Mouse (Mus musculus): ENCODE results near the gene Fam193a. TPM values are rescaled to one million over a fixed set of nuclear protein-coding genes. Genes with fewer than 3 reads are reported as not detected.

Fam193a gene
- polyA plus RNA-seq, 1 experiment from 2014 or later: 24.1 TPM

- peaks cover 19% of the 10 kb centered on the region for H3K4me1 ChIP-seq (ENCODE audit: control insufficient read depth, insufficient read depth, low read length)
- no peak for ATAC-seq (ENCODE audit: low read depth)
- H3K9me3 ChIP-seq (ENCODE audit: control insufficient read depth, low read length): no peaks in the 10 kb centered on the region
- WGBS: 35% methylated on average over 8 of the region's 8 CpGs
- H3K9ac ChIP-seq (replicated peaks; ENCODE audit: low read depth, low read length): peak overlapping the region; percentile 98
- no peaks in the 10 kb centered on the region for H3K27me3 ChIP-seq (ENCODE audit: control insufficient read depth, insufficient read depth, low read length)
- no peak overlapping the region for H3K27ac ChIP-seq (ENCODE audit: low read depth, low read length)
- H3K4me3 ChIP-seq (ENCODE audit: low read depth, low read length): peak overlapping the region; percentile 89
- peak overlapping the region; percentile 74 for H3K4me2 ChIP-seq (ENCODE audit: low read depth, low read length)
- H3K36me3 ChIP-seq (ENCODE audit: control insufficient read depth, insufficient read depth, low read length): no peaks in the 10 kb centered on the region
Observed at GRCm38 (mm10) chr5:34370840-34371239, 1.1 kb downstream of the Fam193a start.

GRCm38 (mm10) chr5:34372141-34372540 is 2.4 kb downstream of the Fam193a start:
- Histone ChIP-seq H3K9me3 (ENCODE audit: control insufficient read depth, low read length) (no peaks in the 10 kb centered on the region), H3K27me3 (ENCODE audit: control insufficient read depth, insufficient read depth, low read length) (no peaks in the 10 kb centered on the region), H3K9ac (replicated peaks; ENCODE audit: low read depth, low read length) (no peak overlapping the region), H3K4me3 (ENCODE audit: low read depth, low read length) (no peak overlapping the region), H3K27ac (ENCODE audit: low read depth, low read length) (no peak overlapping the region), H3K36me3 (ENCODE audit: control insufficient read depth, insufficient read depth, low read length) (no peaks in the 10 kb centered on the region), H3K4me1 (ENCODE audit: control insufficient read depth, insufficient read depth, low read length) (peaks cover 19% of the 10 kb centered on the region), H3K4me2 (ENCODE audit: low read depth, low read length) (peak overlapping the region; percentile 26; the same call in 1 of the 2 replicates)
- no peak for ATAC-seq (ENCODE audit: low read depth)

- H3K4me2 ChIP-seq (ENCODE audit: low read depth, low read length): no peak overlapping the region
- no peaks in the 10 kb centered on the region for H3K36me3 ChIP-seq (ENCODE audit: control insufficient read depth, insufficient read depth, low read length)
- H3K27me3 ChIP-seq (ENCODE audit: control insufficient read depth, insufficient read depth, low read length): no peaks in the 10 kb centered on the region
- peaks cover 19% of the 10 kb centered on the region for H3K4me1 ChIP-seq (ENCODE audit: control insufficient read depth, insufficient read depth, low read length)
- no peak overlapping the region for H3K27ac ChIP-seq (ENCODE audit: low read depth, low read length)
- H3K9me3 ChIP-seq (ENCODE audit: control insufficient read depth, low read length): no peaks in the 10 kb centered on the region
- no peak overlapping the region for H3K9ac ChIP-seq (replicated peaks; ENCODE audit: low read depth, low read length)
- H3K4me3 ChIP-seq (ENCODE audit: low read depth, low read length): no peak overlapping the region
- ATAC-seq (ENCODE audit: low read depth): no peak
Observed at GRCm38 (mm10) chr5:34372541-34372940, 2.8 kb downstream of the Fam193a start.

GRCm38 (mm10) chr5:34378787-34379186 is 9.1 kb downstream of the Fam193a start:
- Histone ChIP-seq H3K9me3 (ENCODE audit: control insufficient read depth, low read length) (no peaks in the 10 kb centered on the region), H3K27ac (ENCODE audit: low read depth, low read length) (no peak overlapping the region), H3K4me2 (ENCODE audit: low read depth, low read length) (no peak overlapping the region), H3K4me3 (ENCODE audit: low read depth, low read length) (no peak overlapping the region), H3K27me3 (ENCODE audit: control insufficient read depth, insufficient read depth, low read length) (no peaks in the 10 kb centered on the region), H3K4me1 (ENCODE audit: control insufficient read depth, insufficient read depth, low read length) (no peaks in the 10 kb centered on the region), H3K9ac (replicated peaks; ENCODE audit: low read depth, low read length) (no peak overlapping the region), H3K36me3 (ENCODE audit: control insufficient read depth, insufficient read depth, low read length) (no peaks in the 10 kb centered on the region)
- no peak for ATAC-seq (ENCODE audit: low read depth)

GRCm38 (mm10) chr5:34381700-34382099 is 12.0 kb downstream of the Fam193a start:
- Histone ChIP-seq H3K9me3 (ENCODE audit: control insufficient read depth, low read length) (no peaks in the 10 kb centered on the region), H3K4me2 (ENCODE audit: low read depth, low read length) (no peak overlapping the region), H3K4me3 (ENCODE audit: low read depth, low read length) (no peak overlapping the region), H3K27me3 (ENCODE audit: control insufficient read depth, insufficient read depth, low read length) (no peaks in the 10 kb centered on the region), H3K4me1 (ENCODE audit: control insufficient read depth, insufficient read depth, low read length) (no peaks in the 10 kb centered on the region), H3K36me3 (ENCODE audit: control insufficient read depth, insufficient read depth, low read length) (no peaks in the 10 kb centered on the region), H3K9ac (replicated peaks; ENCODE audit: low read depth, low read length) (no peak overlapping the region), H3K27ac (ENCODE audit: low read depth, low read length) (no peak overlapping the region)
- WGBS: 96% methylated on average over 2 of the region's 2 CpGs
- ATAC-seq (ENCODE audit: low read depth): no peak

- 96% methylated on average over 5 of the region's 5 CpGs for WGBS
Observed at GRCm38 (mm10) chr5:34385616-34386015, 15.9 kb downstream of the Fam193a start.

GRCm38 (mm10) chr5:34386744-34387143 is 17.0 kb downstream of the Fam193a start:
- WGBS: 98% methylated on average over 2 of the region's 2 CpGs
- ATAC-seq (ENCODE audit: low read depth): no peak
- Histone ChIP-seq H3K36me3 (ENCODE audit: control insufficient read depth, insufficient read depth, low read length) (no peaks in the 10 kb centered on the region), H3K9me3 (ENCODE audit: control insufficient read depth, low read length) (no peaks in the 10 kb centered on the region), H3K9ac (replicated peaks; ENCODE audit: low read depth, low read length) (no peak overlapping the region), H3K27ac (ENCODE audit: low read depth, low read length) (no peak overlapping the region), H3K4me2 (ENCODE audit: low read depth, low read length) (no peak overlapping the region), H3K4me3 (ENCODE audit: low read depth, low read length) (no peak overlapping the region), H3K27me3 (ENCODE audit: control insufficient read depth, insufficient read depth, low read length) (no peaks in the 10 kb centered on the region), H3K4me1 (ENCODE audit: control insufficient read depth, insufficient read depth, low read length) (no peaks in the 10 kb centered on the region)

More at GRCm38 (mm10) chr5:34385616-34386015, 15.9 kb downstream of the Fam193a start:
- H3K9me3 ChIP-seq (ENCODE audit: control insufficient read depth, low read length): no peaks in the 10 kb centered on the region
- no peaks in the 10 kb centered on the region for H3K36me3 ChIP-seq (ENCODE audit: control insufficient read depth, insufficient read depth, low read length)
- H3K9ac ChIP-seq (replicated peaks; ENCODE audit: low read depth, low read length): no peak overlapping the region
- H3K4me2 ChIP-seq (ENCODE audit: low read depth, low read length): no peak overlapping the region
- no peak for ATAC-seq (ENCODE audit: low read depth)
- no peak overlapping the region for H3K4me3 ChIP-seq (ENCODE audit: low read depth, low read length)
- no peaks in the 10 kb centered on the region for H3K4me1 ChIP-seq (ENCODE audit: control insufficient read depth, insufficient read depth, low read length)
- no peak overlapping the region for H3K27ac ChIP-seq (ENCODE audit: low read depth, low read length)
- H3K27me3 ChIP-seq (ENCODE audit: control insufficient read depth, insufficient read depth, low read length): no peaks in the 10 kb centered on the region

GRCm38 (mm10) chr5:34393251-34393650 is 23.5 kb downstream of the Fam193a start:
- no peaks in the 10 kb centered on the region for H3K9me3 ChIP-seq (ENCODE audit: control insufficient read depth, low read length)
- no peak overlapping the region for H3K4me2 ChIP-seq (ENCODE audit: low read depth, low read length)
- H3K27me3 ChIP-seq (ENCODE audit: control insufficient read depth, insufficient read depth, low read length): no peaks in the 10 kb centered on the region
- 96% methylated on average over 8 of the region's 8 CpGs for WGBS
- no peak overlapping the region for H3K9ac ChIP-seq (replicated peaks; ENCODE audit: low read depth, low read length)
- H3K4me1 ChIP-seq (ENCODE audit: control insufficient read depth, insufficient read depth, low read length): no peaks in the 10 kb centered on the region
- no peak overlapping the region for H3K27ac ChIP-seq (ENCODE audit: low read depth, low read length)
- H3K4me3 ChIP-seq (ENCODE audit: low read depth, low read length): no peak overlapping the region
- ATAC-seq (ENCODE audit: low read depth): no peak
- no peaks in the 10 kb centered on the region for H3K36me3 ChIP-seq (ENCODE audit: control insufficient read depth, insufficient read depth, low read length)

- ATAC-seq (ENCODE audit: low read depth): no peak
- WGBS: 94% methylated on average over 1 of the region's 1 CpGs
- no peaks in the 10 kb centered on the region for H3K9me3 ChIP-seq (ENCODE audit: control insufficient read depth, low read length)
Observed at GRCm38 (mm10) chr5:34395347-34395746, 25.6 kb downstream of the Fam193a start.

More at GRCm38 (mm10) chr5:34395347-34395746, 25.6 kb downstream of the Fam193a start:
- H3K36me3 ChIP-seq (ENCODE audit: control insufficient read depth, insufficient read depth, low read length): no peaks in the 10 kb centered on the region
- no peak overlapping the region for H3K9ac ChIP-seq (replicated peaks; ENCODE audit: low read depth, low read length)
- no peaks in the 10 kb centered on the region for H3K4me1 ChIP-seq (ENCODE audit: control insufficient read depth, insufficient read depth, low read length)
- H3K4me2 ChIP-seq (ENCODE audit: low read depth, low read length): no peak overlapping the region
- H3K27ac ChIP-seq (ENCODE audit: low read depth, low read length): no peak overlapping the region
- no peak overlapping the region for H3K4me3 ChIP-seq (ENCODE audit: low read depth, low read length)
- no peaks in the 10 kb centered on the region for H3K27me3 ChIP-seq (ENCODE audit: control insufficient read depth, insufficient read depth, low read length)

Measured in neural tube, embryonic 14.5 days (tissue).